Mouse (Mus musculus) adrenal gland, adult 10 weeks (tissue): ENCODE measurements around the gene Akr1c13. TPM values are rescaled to one million over a fixed set of nuclear protein-coding genes. Genes with fewer than 3 reads are reported as not detected.

Source experiments
- polyA plus RNA-seq: library from polyadenylated mRNA; stranded (reverse); fragments of 350-450 nt; fragmentation: Illumina TruSeq; extraction: RNeasy Lipid Tissue Mini Kit (QIAGEN cat#74804); gene quantifications from one replicate; pipeline ENCODE4 v1.2.3, GENCODE M21; 2014; ENCODE audit warnings: low read depth, low replicate concordance

Gene Akr1c13
- polyA plus RNA-seq: 95.5 TPM

DNA sequence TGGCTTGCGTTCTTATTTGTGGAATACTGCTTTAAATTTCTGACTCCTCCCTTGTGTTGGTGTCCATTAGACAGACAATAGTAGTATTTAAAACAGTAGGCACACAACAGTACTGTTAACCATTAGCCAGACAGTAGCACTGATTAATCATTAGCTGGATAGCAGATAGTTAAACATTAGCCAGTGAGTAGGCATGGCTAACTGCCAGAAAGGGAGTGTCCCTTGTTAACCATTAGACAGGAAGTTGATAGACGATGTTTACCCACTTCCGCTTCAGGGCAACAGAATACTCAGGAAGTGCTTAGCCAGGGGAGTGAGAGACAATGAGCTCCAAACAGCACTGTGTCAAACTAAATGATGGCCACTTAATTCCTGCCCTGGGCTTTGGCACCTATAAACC, at the start of gene Akr1c13:
Akr1c13 (plus strand) TSS at position 247 of the 400 bp plus-strand sequence.

DNA sequence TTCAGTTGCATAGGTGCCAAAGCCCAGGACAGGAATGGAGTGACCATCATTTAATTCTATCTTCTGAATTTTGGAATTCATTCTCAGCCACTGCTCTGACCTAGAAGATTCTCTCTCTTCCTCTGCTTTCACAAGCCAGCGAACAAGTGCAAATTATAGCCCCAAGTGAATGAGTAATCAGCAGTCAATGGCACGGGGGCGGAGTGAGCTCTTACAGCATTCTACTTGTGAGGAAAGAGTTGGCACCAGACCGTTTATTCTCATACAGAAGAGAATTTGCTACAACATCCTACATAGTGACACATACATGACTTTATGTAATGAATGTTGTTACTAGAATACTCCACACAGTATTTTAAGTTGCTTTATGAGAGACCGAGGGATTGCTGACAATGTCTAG, 40.4 kb upstream of the Akr1c13 start, which contains the start of gene Akr1c18:
Akr1c18 (minus strand) TSS at position 137 of the 400 bp plus-strand sequence.

DNA sequence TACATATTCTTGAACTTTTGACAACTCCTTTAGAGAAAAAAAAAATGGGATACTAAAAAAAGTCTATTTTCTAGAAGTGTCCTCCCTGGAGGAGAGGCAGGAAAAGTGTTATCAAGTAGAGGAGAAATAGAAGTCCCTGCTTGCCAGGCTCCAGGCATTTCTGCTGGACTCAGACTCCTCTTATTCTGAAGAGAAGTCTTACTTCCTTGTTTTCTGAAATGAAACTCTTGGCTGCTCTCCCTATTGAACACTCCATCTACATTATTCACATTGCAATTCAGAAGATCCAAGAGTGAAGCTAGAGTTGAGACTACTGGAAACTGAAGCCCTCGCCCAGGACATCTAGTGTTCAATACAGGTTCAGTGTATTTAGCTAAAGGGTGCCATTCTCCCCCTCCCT, 37.5 kb downstream of the Akr1c13 start, which contains the start of gene Akr1c19:
Akr1c19 (plus strand) TSS at position 260 of the 400 bp plus-strand sequence.

Other genes starting within 250 kb of the Akr1c13 start
- gene Ucn3, start 245.8 kb upstream of the Akr1c13 start, polyA plus RNA-seq: not detected
- 4.3 TPM for gene Akr1c14, start 142.1 kb upstream of the Akr1c13 start, polyA plus RNA-seq
- gene Akr1c18, start 40.5 kb upstream of the Akr1c13 start, polyA plus RNA-seq: 3,080 TPM
- gene Akr1c19, start 37.5 kb downstream of the Akr1c13 start, polyA plus RNA-seq: 0.64 TPM
- 2.3 TPM for gene Akr1c12, start 88.3 kb downstream of the Akr1c13 start, polyA plus RNA-seq
- gene Akr1c6, start 243.2 kb downstream of the Akr1c13 start, polyA plus RNA-seq: not detected